Mouse (Mus musculus) megakaryocyte progenitor cell, adult 5-6 weeks (primary cell): ENCODE measurements at regions not wholly inside any gene's neighbourhood (a gene's known extent, or its start where the extent isn't known, plus 50 kb on each side); places are given as distances from the start of the nearest gene placed in this dataset.

Experiments used
- ATAC-seq: replicated peaks from 2 replicates; pipeline ENCODE4 v1.8.0; 2016; ENCODE audit warnings: mild to moderate bottlenecking, moderate TSS enrichment, inconsistent platforms; ENCODE audit not compliant: poor library complexity

GRCm38 (mm10) chr13:41541139-41541538, 54.0 kb upstream of the Nedd9 start:
- no peak for ATAC-seq

GRCm38 (mm10) chr13:41546063-41546462, 58.9 kb upstream of the Nedd9 start:
- ATAC-seq: no peak

GRCm38 (mm10) chr13:41546531-41546930, 59.2 kb upstream of the Tmem170b start:
- ATAC-seq: no peak

- no peak for ATAC-seq
These were observed 56.4 kb upstream of the Tmem170b start for GRCm38 (mm10) chr13:41549283-41549682.

GRCm38 (mm10) chr13:41550246-41550900, 55.3 kb upstream of the Tmem170b start:
- no peak for ATAC-seq

DNA sequence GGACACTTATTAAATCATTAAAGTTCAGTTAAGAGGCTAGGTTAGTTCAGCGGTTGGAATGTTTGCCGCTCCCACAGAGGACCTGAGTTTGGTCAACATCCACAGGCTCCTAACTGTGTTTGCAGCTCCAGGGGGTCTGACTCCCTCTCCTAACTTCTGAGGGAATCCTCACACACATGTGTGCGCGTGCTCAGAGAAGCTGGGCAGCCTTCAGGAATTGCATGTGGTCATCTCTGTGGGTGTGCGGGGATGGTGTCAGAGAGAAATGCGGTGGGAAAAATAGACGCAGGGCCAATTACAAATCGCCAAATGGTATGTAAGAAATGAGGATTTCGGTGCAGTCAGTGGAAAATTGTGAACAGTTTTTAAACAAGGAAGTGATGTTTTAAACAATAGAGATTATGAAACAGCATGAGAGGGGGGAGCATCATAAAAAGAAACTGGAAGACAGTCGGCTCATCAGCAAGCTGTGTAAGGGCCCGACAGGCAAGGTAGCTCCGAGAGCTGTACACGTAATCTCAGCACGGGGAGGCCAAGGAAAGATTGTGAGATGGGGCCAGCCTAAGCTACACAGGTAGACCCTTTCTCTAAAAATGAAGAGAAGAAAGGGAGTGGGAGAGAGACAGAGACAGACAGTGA, 53.9 kb upstream of the Tmem170b start:
- ATAC-seq: peak; percentile 73

DNA sequence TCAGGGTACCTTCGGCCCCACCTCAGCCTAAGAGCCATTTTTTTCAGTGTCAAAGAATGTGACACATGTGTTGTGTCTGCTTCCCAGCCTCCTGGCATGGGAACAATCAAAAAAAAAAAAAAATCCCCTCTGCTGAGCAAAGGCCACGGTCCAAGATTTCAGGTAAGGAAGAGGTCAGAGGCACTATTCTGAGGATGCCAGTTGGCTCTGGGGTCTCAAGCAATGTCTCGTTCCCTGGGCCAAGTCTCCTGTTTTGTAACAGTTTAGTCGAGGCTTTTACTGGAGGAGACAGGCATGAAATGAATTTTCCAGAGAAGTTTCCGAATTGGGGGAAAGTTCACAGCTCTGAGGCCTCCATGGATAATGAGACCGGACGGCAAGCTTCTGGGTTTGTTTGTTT, 51.3 kb upstream of the Tmem170b start:
- ATAC-seq: no peak
